Mouse (Mus musculus) cerebellum, postnatal 4 days (tissue): ENCODE data around the gene Fgfr2.

Experiments
- DNase-seq, 2 experiments: peaks; one replicate each; pipeline ENCODE4 v3.0.0; 2022; ENCODE audit warnings: low spot score in 2 of 2, mixed read lengths in 1 of 2

The Fgfr2 gene

DNA sequence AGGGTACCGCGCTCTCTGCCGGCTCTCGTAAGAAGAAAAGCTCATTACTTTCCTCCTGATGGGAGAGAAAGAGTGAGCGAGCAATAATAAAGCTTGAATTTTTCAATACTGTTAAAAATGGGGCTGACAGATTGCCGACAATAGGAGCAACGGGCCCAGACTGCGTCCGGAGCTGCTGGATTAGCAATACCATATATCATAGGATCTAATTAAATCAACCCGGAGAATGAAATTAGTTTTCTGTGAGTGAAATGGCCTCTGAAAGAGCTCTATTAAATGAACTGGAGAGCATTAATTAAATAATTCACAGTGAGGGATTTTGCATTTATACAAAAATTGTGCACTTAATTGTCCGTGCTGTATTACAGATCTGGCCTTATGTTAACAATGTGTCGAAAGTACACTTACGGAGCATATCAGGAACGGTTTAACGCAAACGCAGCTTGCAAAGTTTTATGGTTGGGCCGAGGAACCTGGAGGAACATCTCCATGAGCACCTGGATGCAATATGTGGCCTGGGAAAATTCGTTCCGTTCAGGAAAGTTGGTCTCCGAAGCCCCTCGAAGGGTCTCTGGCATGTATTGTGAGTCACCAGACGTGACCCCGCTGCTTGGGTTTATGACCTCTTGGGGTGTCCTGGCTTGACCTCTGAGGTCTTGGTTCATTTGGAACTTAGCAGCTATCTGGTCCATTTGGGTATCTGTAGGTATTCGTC is 1344.7 kb downstream of the Fgfr2 start:
- no peak for DNase-seq

- DNase-seq, result no peak
Measured at GRCm38 (mm10) chr7:131777461-131778270, 1345.5 kb downstream of the Fgfr2 start.

GRCm38 (mm10) chr7:131776191-131776752 is 1346.9 kb downstream of the Fgfr2 start:
- DNase-seq, result no peak

- DNase-seq, result no peak
Measured at GRCm38 (mm10) chr7:131757922-131758321, 1365.2 kb downstream of the Fgfr2 start.

DNA sequence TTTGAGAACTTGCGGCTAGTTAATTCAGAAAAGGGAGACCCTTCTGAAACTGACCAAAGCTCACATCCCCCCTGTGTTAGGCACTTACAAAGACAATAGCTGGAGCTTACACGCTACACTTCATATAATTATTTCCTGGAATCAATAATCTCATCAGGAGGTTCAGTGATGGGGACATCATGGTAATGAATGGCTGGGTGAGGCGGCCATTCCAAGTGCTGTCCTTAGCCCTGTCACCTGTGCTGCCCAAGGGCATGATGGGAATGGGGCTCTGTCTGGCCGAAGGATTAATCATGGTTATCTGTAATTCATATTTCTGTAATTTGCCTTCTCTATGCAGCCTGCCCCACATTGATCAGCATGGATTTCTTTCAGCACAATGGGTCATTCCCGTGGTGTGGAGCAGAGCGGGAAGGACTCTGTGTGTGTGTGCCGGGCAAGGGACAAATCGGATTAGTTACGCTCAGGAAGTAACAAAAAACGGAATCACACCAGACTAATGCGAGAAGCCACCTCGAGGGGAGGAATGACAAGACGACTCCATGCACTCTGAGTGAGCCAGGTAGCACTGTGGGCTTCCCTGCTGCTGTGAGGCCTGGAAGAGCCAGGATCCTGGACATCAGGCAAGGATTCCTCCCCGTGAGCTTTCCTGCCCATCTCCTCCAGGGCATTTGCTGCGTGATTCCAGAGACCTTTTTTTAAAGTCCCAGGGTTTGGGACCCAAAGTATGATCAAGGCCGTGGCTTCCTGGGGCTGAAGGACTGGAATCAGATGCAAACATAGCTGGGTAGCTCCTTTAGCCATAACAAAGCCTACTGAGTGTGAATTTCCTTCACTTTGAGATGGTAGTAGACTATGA is 1375.8 kb downstream of the Fgfr2 start:
- DNase-seq, result no peak

DNA sequence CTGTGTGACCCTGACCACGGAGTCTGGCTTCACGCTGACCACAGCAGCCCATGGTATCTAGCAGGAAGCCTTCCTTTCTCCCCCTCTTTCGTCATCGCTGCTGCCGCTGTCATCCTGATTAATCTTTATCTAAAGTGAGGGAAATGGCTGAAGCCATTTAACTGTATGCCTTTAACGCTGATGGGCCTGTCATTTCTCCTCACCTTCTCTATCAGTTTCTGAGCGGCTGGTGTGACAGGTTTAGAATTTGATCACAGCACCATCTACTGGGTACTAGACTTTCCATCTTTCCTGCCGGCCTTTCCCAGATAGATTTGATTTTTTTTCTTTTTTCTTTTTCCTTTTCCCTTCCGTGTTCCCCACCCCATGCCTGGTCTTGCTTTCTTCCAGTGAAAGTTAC is 1376.4 kb downstream of the Fgfr2 start:
- DNase-seq, result peak in 1 of 2 experiments; percentile 6

- no peak for DNase-seq
Measured at GRCm38 (mm10) chr7:131743193-131743592, 1380.0 kb downstream of the Fgfr2 start.

DNA sequence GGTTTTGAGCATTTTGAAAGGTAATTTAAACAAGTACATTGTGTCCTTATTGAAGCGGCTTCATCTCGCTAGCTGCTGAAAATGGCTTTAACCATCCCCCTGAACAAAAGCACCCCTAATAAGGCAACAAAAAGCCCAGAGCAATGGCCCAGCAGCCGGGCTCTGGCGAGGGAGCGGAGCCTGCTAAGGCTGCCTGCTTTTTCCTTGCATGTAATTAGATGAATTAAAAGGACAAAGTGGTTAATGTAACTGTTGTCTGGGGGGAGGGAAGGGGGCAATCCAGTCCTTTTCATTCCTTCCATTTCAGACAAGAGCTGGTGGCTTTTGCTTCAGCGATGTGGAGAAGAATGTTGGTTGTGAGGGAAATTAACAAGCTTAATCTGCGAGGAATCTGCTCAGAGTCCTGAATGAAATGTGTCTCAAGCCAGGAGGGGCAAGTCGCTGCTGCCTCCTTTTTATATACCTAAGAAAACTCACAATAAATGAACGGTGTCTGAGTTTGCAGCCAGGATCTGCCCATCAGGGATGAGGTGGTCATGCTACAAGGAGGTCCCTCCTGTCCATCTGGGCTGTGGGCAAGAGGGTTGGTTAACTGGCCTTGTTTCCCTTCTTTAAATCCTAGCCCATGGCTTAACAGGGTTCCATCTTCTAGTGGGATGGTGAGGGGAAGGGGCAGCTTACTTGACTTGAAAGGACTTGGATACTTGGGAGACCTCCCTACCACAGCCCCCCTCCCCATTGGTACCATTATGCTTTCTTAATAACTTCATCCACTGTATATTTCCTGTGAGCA is 1400.2 kb downstream of the Fgfr2 start:
- no peak for DNase-seq

GRCm38 (mm10) chr7:131722316-131722715 is 1400.8 kb downstream of the Fgfr2 start:
- no peak for DNase-seq

DNA sequence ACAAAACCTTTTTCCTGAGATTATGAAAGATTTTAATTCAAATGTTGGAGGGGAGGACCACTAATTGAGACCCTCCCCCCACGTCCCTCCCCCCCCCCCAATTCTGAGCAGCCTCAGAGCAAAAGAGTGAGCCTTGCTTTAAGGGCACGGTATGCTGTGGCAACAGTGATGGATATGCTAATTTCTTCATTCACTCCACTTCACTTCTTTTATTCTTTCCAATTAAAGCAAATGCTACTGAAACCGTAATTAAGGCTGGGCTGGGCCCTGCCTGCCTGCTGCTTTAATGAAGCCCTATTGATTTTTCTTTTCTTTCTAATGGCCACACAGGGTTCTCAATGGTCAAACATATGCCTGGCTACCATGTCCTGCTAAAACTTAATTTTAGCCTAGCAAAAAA is 1404.9 kb downstream of the Fgfr2 start:
- no peak for DNase-seq

GRCm38 (mm10) chr7:131713076-131713475 is 1410.1 kb downstream of the Fgfr2 start:
- DNase-seq, result no peak

GRCm38 (mm10) chr7:131696889-131697288 is 1426.3 kb downstream of the Fgfr2 start:
- no peak for DNase-seq

DNA sequence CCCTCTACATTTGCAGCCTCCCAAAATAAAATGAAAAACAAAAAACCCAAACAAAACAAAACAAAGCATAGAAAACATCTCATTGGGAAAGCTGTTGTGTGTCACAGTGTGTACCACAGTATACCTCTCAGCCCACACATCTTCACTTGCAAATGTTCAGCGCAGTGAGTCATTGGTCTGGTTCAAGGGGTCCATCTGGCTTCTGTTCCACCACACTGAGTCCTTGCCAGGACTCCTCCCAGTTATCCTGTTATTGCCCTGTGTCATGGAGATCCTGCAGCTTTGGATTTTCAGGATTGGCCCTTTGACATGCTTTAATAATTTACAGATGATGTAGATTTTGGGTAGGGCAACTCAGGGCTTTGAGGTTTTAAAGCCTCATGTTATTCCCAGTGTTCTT is 1435.8 kb downstream of the Fgfr2 start:
- DNase-seq, result no peak

DNA sequence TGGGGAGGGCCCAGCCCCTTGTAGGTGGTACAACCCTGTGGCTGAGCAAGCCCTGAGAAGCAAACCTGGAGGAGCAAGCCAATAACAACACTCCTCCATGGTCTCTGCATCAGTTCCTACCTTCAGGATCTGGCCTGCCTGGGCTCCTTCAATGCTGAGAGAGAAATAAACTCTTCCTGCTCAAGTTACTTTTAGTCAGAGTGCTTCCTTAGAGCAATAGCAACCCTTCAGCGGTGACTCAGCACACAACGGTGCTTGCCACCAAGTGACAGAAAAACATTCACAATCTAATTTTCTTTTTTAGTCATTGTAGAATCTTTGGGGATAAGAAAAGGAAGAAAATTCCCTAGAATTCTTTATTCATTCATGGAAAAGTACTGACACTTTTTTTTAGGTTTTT is 1446.0 kb downstream of the Fgfr2 start:
- DNase-seq, result no peak

- DNase-seq, result no peak
Measured at GRCm38 (mm10) chr7:131670586-131670985, 1452.6 kb downstream of the Fgfr2 start.

DNA sequence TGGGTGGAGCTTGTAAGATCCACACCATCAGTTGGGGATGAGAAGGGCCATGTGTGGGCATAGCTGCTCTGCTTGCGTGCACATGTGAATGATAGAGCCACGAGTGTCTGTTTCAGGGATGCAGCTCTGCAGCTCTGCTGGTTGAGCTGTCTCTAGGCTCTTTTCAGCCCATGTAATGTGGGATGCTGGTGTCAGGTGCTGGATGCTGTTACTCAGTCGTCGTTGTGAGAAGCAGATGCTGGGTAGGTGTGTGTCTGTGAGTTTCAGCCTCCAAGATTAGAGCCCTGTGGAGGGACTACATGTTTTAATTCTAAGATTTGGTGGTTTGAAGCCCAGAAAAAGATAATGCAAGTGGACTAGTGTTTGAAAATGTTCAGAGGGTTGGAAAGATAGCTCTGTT is 1453.8 kb downstream of the Fgfr2 start:
- DNase-seq, result no peak

- no peak for DNase-seq
Measured at GRCm38 (mm10) chr7:131660726-131661125, 1462.4 kb downstream of the Fgfr2 start.

DNA sequence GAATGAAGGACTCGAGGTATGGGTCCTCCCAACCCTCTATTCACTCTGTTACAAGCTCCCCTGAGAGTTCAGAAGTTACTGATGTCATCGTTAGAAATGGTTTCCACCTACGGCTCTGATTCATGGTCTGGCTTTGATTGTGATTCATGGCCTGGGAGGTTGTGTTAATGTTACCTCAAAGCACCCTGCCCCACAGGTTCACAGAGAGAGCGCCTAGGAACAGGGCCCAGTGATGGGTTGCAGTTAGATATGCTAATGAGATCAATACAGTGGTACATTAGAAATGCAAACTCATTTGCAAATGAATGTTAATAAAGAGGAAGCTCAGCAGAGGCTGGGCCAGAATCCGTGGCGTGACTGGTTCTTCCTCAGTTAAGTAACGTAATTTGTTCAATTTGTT is 1467.1 kb downstream of the Fgfr2 start:
- DNase-seq, result no peak

DNA sequence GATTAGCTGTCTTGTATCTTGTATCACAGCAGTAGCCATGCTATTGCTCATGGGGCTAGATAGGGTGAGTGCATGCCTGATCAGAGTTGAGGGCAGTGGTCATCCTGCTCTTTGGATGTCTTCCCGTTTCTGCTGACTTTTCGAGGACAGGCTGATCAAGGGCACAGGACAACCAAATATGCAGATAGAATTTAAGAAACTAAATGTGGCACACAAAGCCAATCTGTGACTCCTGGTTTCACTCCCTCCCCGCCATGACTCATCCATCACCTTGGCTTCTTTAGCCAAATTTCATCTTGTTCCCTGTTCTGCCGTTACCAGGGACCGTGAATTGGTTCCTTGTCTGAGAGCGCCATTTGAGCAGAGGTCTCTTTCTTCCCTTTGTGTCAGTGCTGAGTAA is 1469.7 kb downstream of the Fgfr2 start:
- no peak for DNase-seq

DNA sequence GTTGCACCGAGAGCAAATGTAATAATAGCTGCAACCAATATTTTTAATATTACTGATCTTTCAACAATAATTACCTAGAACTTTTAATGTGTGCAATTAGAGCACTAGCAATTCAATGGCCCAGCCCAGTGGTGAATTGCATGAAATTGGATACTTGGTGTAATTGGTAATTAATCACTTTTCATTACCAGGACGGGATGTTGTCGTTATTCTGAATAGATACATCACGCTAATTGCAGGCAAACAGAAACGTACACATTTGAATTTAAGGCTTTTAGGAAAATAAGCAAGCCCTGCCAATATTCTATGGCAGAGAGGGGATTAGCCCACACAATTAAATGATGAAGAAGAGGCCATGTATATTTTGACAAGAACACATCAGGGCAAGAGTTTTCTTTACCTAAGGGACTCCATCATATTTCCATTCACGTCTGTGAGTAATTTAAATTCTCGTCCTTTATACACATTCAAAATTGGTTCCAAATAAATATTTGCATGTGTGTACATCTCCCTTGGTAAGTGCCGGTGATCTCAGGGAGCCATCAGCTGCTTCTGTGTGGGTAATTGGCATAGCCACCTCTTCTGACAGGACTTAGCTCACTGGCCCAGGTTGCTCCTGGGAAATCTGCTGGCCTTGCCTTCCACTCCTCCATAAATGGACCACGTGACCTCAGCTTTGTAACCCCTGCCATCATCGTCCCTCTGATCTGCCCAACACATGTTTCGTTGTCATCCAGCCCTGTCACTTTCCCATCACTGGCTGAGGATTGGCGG is 1471.0 kb downstream of the Fgfr2 start:
- no peak for DNase-seq
